Comparison of ENCODE assay signal across 8 mouse cellular contexts in genomic region chr16:18083231-18083951, GRCm38 (mm10). TPM values are rescaled to one million over a fixed set of nuclear protein-coding genes. Genes with fewer than 3 reads are reported as not detected.
DNase-seq lines count a peak whose midpoint lies in the region; ATAC-seq and TF ChIP-seq lines count a peak whose summit lies in the region.

No protein-coding gene starts in this region.

- no peak overlapping the region for H3K9ac ChIP-seq in forebrain, postnatal 0 days
- no peak overlapping the region for H3K9ac ChIP-seq in forebrain, embryonic 12.5 days

- H3K27ac ChIP-seq in forebrain, postnatal 0 days (ENCODE audit: low read depth, low read length), result peak overlapping the region; percentile 57
- no peak overlapping the region for H3K27ac ChIP-seq in forebrain, embryonic 12.5 days
- peak overlapping the region; percentile 63 for H3K27ac ChIP-seq in testis, adult 2 months (ENCODE audit: control insufficient read depth, insufficient read depth, low read depth, low read length)
- H3K27ac ChIP-seq in thymus, adult 2 months (ENCODE audit: control insufficient read depth, insufficient read depth, low read length), result no peak overlapping the region

- no peak for TF ChIP-seq CTCF in forebrain, postnatal 0 days (IDR thresholded peaks at IDR 0.05; ENCODE audit: low read depth)
- no peak for TF ChIP-seq CTCF in testis, adult 2 months (IDR thresholded peaks at IDR 0.05; ENCODE audit: control insufficient read depth, insufficient read depth, insufficient replicate concordance, low read depth, low read length)
- no peak for TF ChIP-seq CTCF in thymus, adult 2 months (IDR thresholded peaks at IDR 0.05; ENCODE audit: borderline replicate concordance, control insufficient read depth, extremely low read depth, insufficient read depth, low read length, poor library complexity)

- H3K4me1 ChIP-seq in forebrain, postnatal 0 days (ENCODE audit: insufficient read depth), result peaks cover 4% of the 10 kb centered on the region
- H3K4me1 ChIP-seq in forebrain, embryonic 12.5 days, result peaks cover 7% of the 10 kb centered on the region
- H3K4me1 ChIP-seq in testis, adult 2 months (ENCODE audit: control insufficient read depth, insufficient read depth, low read length), result peaks cover 6% of the 10 kb centered on the region
- H3K4me1 ChIP-seq in thymus, adult 2 months (replicated peaks; ENCODE audit: control insufficient read depth, insufficient read depth, low read length), result peaks cover 29% of the 10 kb centered on the region

- ATAC-seq in forebrain, postnatal 0 days, result peak; percentile 81
- ATAC-seq in forebrain, embryonic 12.5 days (ENCODE audit: low FRiP score), result no peak

- H3K4me3 ChIP-seq in forebrain, postnatal 0 days (ENCODE audit: low read depth, low read length), result no peak overlapping the region
- H3K4me3 ChIP-seq in forebrain, embryonic 12.5 days (replicated peaks), result no peak overlapping the region
- H3K4me3 ChIP-seq in testis, adult 2 months (ENCODE audit: control insufficient read depth, low read depth, low read length), result no peak overlapping the region
- no peak overlapping the region for H3K4me3 ChIP-seq in thymus, adult 2 months (ENCODE audit: control insufficient read depth, insufficient read depth, low read length)

- TF ChIP-seq POLR2A in testis, adult 2 months (IDR thresholded peaks at IDR 0.05; ENCODE audit: control insufficient read depth, low read depth, low read length), result no peak
- no peak for TF ChIP-seq POLR2A in thymus, adult 2 months (IDR thresholded peaks at IDR 0.05; ENCODE audit: control insufficient read depth, extremely low read depth, insufficient read depth, low read length, poor library complexity)

- H3K27me3 ChIP-seq in forebrain, postnatal 0 days (ENCODE audit: insufficient read depth, low read length), result peaks cover 9% of the 10 kb centered on the region; the same call in 1 of the 2 replicates
- H3K27me3 ChIP-seq in forebrain, embryonic 12.5 days, result peaks cover 12% of the 10 kb centered on the region
- H3K27me3 ChIP-seq in testis, adult 2 months (ENCODE audit: control insufficient read depth, insufficient read depth, low read length), result no peaks in the 10 kb centered on the region
- H3K27me3 ChIP-seq in thymus, adult 2 months (ENCODE audit: control insufficient read depth, insufficient read depth, low read length), result no peaks in the 10 kb centered on the region

- WGBS in forebrain, postnatal 0 days, result 74% methylated on average over 18 of the region's 18 CpGs
- 87% methylated on average over 18 of the region's 18 CpGs for WGBS in forebrain, embryonic 12.5 days
- WGBS in thymus, adult 2 months, result 95% methylated on average over 18 of the region's 18 CpGs

- no peak for DNase-seq in forebrain, postnatal 0 days
- DNase-seq in Muller cell, postnatal 12 days (ENCODE audit: inconsistent ontology term), result peak; percentile 76
- DNase-seq in cerebellum, postnatal 36 days, result peak; percentile 47 to 55
- DNase-seq in heart, postnatal 4 days, result peak; percentile 70
- DNase-seq in left cerebral cortex, adult 11 months (ENCODE audit: low spot score), result peak; percentile 49
- no peak for DNase-seq in thymus, adult 2 months

- H3K36me3 ChIP-seq in forebrain, postnatal 0 days (ENCODE audit: insufficient read depth), result no peaks in the 10 kb centered on the region
- no peaks in the 10 kb centered on the region for H3K36me3 ChIP-seq in forebrain, embryonic 12.5 days (replicated peaks)
- H3K36me3 ChIP-seq in testis, adult 2 months (ENCODE audit: control insufficient read depth, insufficient read depth, low read length), result no peaks in the 10 kb centered on the region
- no peaks in the 10 kb centered on the region for H3K36me3 ChIP-seq in thymus, adult 2 months (ENCODE audit: control insufficient read depth, insufficient read depth, low read length)

- H3K9me3 ChIP-seq in forebrain, postnatal 0 days (ENCODE audit: low read length), result no peaks in the 10 kb centered on the region
- no peaks in the 10 kb centered on the region for H3K9me3 ChIP-seq in forebrain, embryonic 12.5 days

- H3K4me2 ChIP-seq in forebrain, postnatal 0 days (ENCODE audit: low read depth), result no peak overlapping the region
- no peak overlapping the region for H3K4me2 ChIP-seq in forebrain, embryonic 12.5 days

RNA-seq across cellular contexts. Expression of gene Prodh, which starts 6.6 kb away (rescaled TPM):
- total RNA-seq in forebrain, postnatal 0 days (2014; rRNA removed), result 4.4 and 8.4 TPM in 2 replicates
- 4.0 and 4.9 TPM in 2 replicates for polyA plus RNA-seq in forebrain, postnatal 0 days (2015; fragmentation: Nextera tagmentation; extraction: Ambion mirVana)
- 5.9 and 7.7 TPM in 2 replicates for polyA plus RNA-seq in forebrain, embryonic 12.5 days (2016; fragmentation: Nextera tagmentation; extraction: Ambion mirVana)
- 1 to 10 TPM; 5.3 to 6.0 TPM for total RNA-seq in heart, postnatal 4 days (2021)
- 4.4 and 5.1 TPM in 2 replicates for polyA plus RNA-seq in testis, adult 2 months (2012; rRNA removed)
- polyA plus RNA-seq in thymus, adult 2 months (2012; rRNA removed), result 74.1 and 84.2 TPM in 2 replicates

RNA-seq across cellular contexts. Expression of gene Dgcr6, which starts 30.7 kb away (rescaled TPM):
- 64.2 and 66.9 TPM in 2 replicates for total RNA-seq in forebrain, postnatal 0 days (2014; rRNA removed)
- polyA plus RNA-seq in forebrain, postnatal 0 days (2015; fragmentation: Nextera tagmentation; extraction: Ambion mirVana), result 171 and 177 TPM in 2 replicates
- polyA plus RNA-seq in forebrain, embryonic 12.5 days (2016; fragmentation: Nextera tagmentation; extraction: Ambion mirVana), result 149 and 150 TPM in 2 replicates
- 10 to 100 TPM; 42.4 to 48.6 TPM for total RNA-seq in heart, postnatal 4 days (2021)
- 315 and 372 TPM in 2 replicates for polyA plus RNA-seq in testis, adult 2 months (2012; rRNA removed)
- polyA plus RNA-seq in thymus, adult 2 months (2012; rRNA removed), result 110 and 117 TPM in 2 replicates

RNA-seq across cellular contexts. Expression of gene Rtn4r, which starts 44.1 kb away (rescaled TPM):
- total RNA-seq in forebrain, postnatal 0 days (2014; rRNA removed), result 28.0 and 36.7 TPM in 2 replicates
- 30.0 and 33.5 TPM in 2 replicates for polyA plus RNA-seq in forebrain, postnatal 0 days (2015; fragmentation: Nextera tagmentation; extraction: Ambion mirVana)
- polyA plus RNA-seq in forebrain, embryonic 12.5 days (2016; fragmentation: Nextera tagmentation; extraction: Ambion mirVana), result 5.4 and 6.2 TPM in 2 replicates
- 1 to 10 TPM; 6.0 to 7.8 TPM for total RNA-seq in heart, postnatal 4 days (2021)
- polyA plus RNA-seq in testis, adult 2 months (2012; rRNA removed), result 0.11 and 0.18 TPM in 2 replicates
- 5.7 and 6.6 TPM in 2 replicates for polyA plus RNA-seq in thymus, adult 2 months (2012; rRNA removed)

Comparison
In these comparisons a context has a peak if more than half of its experiments do, and no peak if none do; other contexts are left out.
1. H3K27ac ChIP-seq: peak in forebrain, postnatal 0 days (single experiment) and testis, adult 2 months (single experiment); none in forebrain, embryonic 12.5 days (single experiment) and thymus, adult 2 months (single experiment).
2. DNase-seq: peak in Muller cell, postnatal 12 days (single experiment), cerebellum, postnatal 36 days (2 of 2), heart, postnatal 4 days (single experiment) and left cerebral cortex, adult 11 months (single experiment); none in forebrain, postnatal 0 days (single experiment) and thymus, adult 2 months (single experiment).